Mouse (Mus musculus) kidney, embryonic 15.5 days (tissue): ENCODE results near the gene Camta1. TPM values are rescaled to one million over a fixed set of nuclear protein-coding genes. Genes with fewer than 3 reads are reported as not detected.

Experiments
- ATAC-seq: fragments of 200-750 bp; cut with Nextera tagmentation; replicated peaks from 2 replicates; pipeline ENCODE4 v1.8.0; 2017; ENCODE audit warnings: moderate TSS enrichment; ENCODE audit not compliant: low FRiP score
- H3K27ac ChIP-seq: fragments of 300-500 bp; sonication (generic); 2 replicates; pipeline ENCODE4 v1.5.1; 2015; ENCODE audit warnings: mild to moderate bottlenecking, inconsistent platforms
- H3K27me3 ChIP-seq: fragments of 300-500 bp; sonication (generic); 2 replicates; pipeline ENCODE4 v1.6.1; 2015; ENCODE audit warnings: inconsistent platforms
- H3K36me3 ChIP-seq: fragments of 300-500 bp; sonication (generic); 2 replicates; pipeline ENCODE4 v1.6.1; 2015; ENCODE audit warnings: inconsistent platforms
- H3K4me1 ChIP-seq: fragments of 300-500 bp; sonication (generic); 2 replicates; pipeline ENCODE4 v1.6.1; 2015; ENCODE audit warnings: inconsistent platforms
- H3K4me2 ChIP-seq: fragments of 300-500 bp; sonication (generic); 2 replicates; pipeline ENCODE4 v1.6.1; 2015; ENCODE audit warnings: moderate library complexity, mild to moderate bottlenecking, inconsistent platforms
- H3K4me3 ChIP-seq: fragments of 300-500 bp; sonication (generic); replicated peaks from 2 replicates; pipeline ENCODE4 v1.5.1; 2015; ENCODE audit warnings: mild to moderate bottlenecking, inconsistent platforms
- H3K9ac ChIP-seq: fragments of 300-500 bp; sonication (generic); 2 replicates; pipeline ENCODE4 v1.6.1; 2015; ENCODE audit warnings: mild to moderate bottlenecking, inconsistent platforms
- H3K9me3 ChIP-seq: fragments of 300-500 bp; sonication (generic); replicated peaks from 2 replicates; pipeline ENCODE4 v1.6.1; 2016; ENCODE audit warnings: inconsistent platforms
- WGBS: fragments of 180-500 bp; shearing (Covaris S2); methylation state at CpG from one replicate; pipeline ENCODE4 v1.1.7; 2015; ENCODE audit warnings: mixed read lengths; 5-methylcytosine and 5-hydroxymethylcytosine counted together
- polyA plus RNA-seq: library from polyadenylated mRNA; unstranded; fragments of >200 nt; fragmentation: Nextera tagmentation; extraction: Ambion mirVana; gene quantifications from 2 replicates; pipeline ENCODE4 v1.2.1, GENCODE M21; 2015

Gene Camta1
- polyA plus RNA-seq, 1 experiment from 2014 or later, result 87.9 TPM

DNA sequence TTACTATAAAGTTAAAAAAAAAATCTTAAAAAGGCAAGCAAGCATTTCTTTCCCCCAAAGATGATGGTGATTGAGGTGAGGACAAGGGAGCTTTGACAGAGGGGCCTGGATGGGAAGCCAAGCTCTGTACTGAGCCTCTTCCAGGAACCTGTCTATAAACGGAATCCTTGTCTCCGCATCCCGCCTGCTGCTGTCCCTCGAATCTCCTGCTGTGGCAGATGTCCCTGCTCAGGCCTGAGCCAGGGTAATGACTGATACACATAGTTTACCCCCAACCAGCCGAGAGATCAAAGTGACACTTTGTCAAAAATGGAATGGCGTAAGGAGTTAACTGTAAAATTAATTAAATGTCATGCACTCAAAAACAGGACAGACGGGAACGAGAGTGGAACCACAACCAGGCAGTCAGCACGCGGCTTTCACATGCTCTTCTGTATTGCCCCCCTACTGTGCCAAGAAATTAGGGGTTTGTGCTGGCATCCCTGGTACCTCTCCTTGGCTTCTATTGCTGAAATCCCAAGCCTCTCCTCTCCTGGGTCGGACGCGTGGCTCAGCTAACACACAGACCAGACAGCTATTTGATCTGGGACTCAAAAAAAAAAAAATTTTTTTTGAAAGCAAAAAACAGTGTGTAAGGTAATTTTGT, 37.0 kb upstream of the Camta1 start:
- H3K4me1 ChIP-seq, result 0 out of 2 replicates have a peak, but pooled peaks cover 2% of the 10 kb centered on the region
- H3K4me3 ChIP-seq, result no peak overlapping the region
- WGBS, result 63% methylated on average over 13 of the region's 13 CpGs
- no peaks in the 10 kb centered on the region for H3K9me3 ChIP-seq
- no peak overlapping the region for H3K4me2 ChIP-seq
- H3K36me3 ChIP-seq, result no peaks in the 10 kb centered on the region
- no peak overlapping the region for H3K9ac ChIP-seq
- ATAC-seq, result no peak
- H3K27ac ChIP-seq, result no peak overlapping the region
- H3K27me3 ChIP-seq, result no peaks in the 10 kb centered on the region

GRCm38 (mm10) chr4:151897069-151897617, 35.5 kb upstream of the Camta1 start:
- Histone ChIP-seq H3K4me1 (no peaks in the 10 kb centered on the region), H3K9ac (no peak overlapping the region), H3K4me3 (no peak overlapping the region), H3K27ac (no peak overlapping the region), H3K9me3 (no peaks in the 10 kb centered on the region), H3K4me2 (no peak overlapping the region), H3K27me3 (no peaks in the 10 kb centered on the region), H3K36me3 (no peaks in the 10 kb centered on the region)
- WGBS, result 70% methylated on average over 9 of the region's 9 CpGs
- ATAC-seq, result no peak

DNA sequence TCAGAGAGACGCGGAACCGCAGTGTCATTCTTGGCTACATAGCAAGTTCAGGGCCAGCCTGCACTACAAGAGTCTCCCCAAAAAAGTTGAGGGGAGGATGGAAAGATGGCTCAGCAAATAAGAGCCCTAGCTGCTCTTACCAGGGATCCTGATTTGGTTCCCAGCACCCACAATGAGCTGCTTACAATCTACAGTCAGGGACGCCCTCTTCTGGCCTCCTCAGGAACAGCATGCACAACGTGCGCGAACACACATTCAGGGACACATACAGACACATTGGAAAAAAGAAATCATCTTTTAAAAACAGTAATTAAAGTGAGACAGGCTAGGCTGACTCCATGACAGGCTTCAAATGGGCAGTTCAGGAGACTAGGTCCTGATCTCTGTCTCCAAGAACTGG, 33.9 kb upstream of the Camta1 start:
- no peaks in the 10 kb centered on the region for H3K36me3 ChIP-seq
- no peak for ATAC-seq
- no peak overlapping the region for H3K9ac ChIP-seq
- no peaks in the 10 kb centered on the region for H3K9me3 ChIP-seq
- 92% methylated on average over 7 of the region's 7 CpGs for WGBS
- no peak overlapping the region for H3K4me2 ChIP-seq
- no peak overlapping the region for H3K27ac ChIP-seq
- H3K4me3 ChIP-seq, result no peak overlapping the region
- H3K27me3 ChIP-seq, result no peaks in the 10 kb centered on the region
- H3K4me1 ChIP-seq, result no peaks in the 10 kb centered on the region

DNA sequence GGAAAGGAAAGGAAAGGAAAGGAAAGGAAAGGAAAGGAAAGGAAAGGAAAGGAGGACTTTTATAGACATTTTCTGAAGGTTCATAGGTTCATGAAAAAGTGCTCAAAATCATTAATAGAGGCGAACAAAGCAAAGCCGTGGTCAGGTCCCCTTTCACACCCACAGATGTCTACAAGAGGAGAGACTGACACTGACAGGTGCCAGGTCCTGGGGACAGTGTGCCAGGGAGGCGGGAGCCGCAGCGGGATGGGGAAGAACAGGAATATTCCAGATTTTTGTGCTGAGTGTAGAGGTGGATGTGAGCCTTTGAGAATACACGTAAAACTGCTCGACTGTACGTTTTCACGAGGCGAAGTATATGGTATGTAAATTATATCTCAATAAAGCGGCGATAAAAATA, 33.2 kb upstream of the Camta1 start:
- no peak overlapping the region for H3K4me3 ChIP-seq
- no peak overlapping the region for H3K4me2 ChIP-seq
- no peaks in the 10 kb centered on the region for H3K4me1 ChIP-seq
- no peak overlapping the region for H3K9ac ChIP-seq
- WGBS, result 94% methylated on average over 12 of the region's 12 CpGs
- H3K36me3 ChIP-seq, result no peaks in the 10 kb centered on the region
- H3K27ac ChIP-seq, result no peak overlapping the region
- H3K27me3 ChIP-seq, result no peaks in the 10 kb centered on the region
- ATAC-seq, result no peak
- no peaks in the 10 kb centered on the region for H3K9me3 ChIP-seq

GRCm38 (mm10) chr4:151893241-151893640, 31.6 kb upstream of the Camta1 start:
- Histone ChIP-seq H3K9ac (no peak overlapping the region), H3K27ac (no peak overlapping the region), H3K4me2 (no peak overlapping the region), H3K4me3 (no peak overlapping the region), H3K36me3 (no peaks in the 10 kb centered on the region), H3K27me3 (no peaks in the 10 kb centered on the region), H3K4me1 (no peaks in the 10 kb centered on the region), H3K9me3 (no peaks in the 10 kb centered on the region)
- ATAC-seq, result no peak
- 82% methylated on average over 6 of the region's 6 CpGs for WGBS

DNA sequence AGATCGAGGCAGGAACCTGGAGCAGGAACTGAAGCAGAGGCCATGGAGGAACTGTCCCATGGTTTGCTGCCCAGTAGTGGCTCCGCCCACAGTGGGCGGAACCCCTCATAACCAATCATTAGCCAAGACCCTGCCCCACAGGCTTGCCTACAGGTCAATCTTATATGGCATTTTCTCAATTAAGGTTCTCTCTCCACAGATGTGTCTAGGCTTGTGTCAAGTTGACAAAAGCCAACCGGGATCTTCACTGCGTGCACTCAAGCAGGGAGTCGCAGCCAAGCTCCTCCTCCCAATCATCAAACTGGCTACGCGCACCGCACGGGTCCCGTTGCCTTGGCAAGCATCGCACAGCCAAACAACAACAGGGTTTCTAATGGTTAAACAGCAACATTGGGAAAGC, 19.9 kb upstream of the Camta1 start:
- Histone ChIP-seq H3K27me3 (peaks cover 12% of the 10 kb centered on the region; the same call in 1 of the 2 replicates), H3K4me3 (no peak overlapping the region), H3K27ac (no peak overlapping the region), H3K9me3 (no peaks in the 10 kb centered on the region), H3K9ac (no peak overlapping the region), H3K4me2 (no peak overlapping the region), H3K36me3 (no peaks in the 10 kb centered on the region), H3K4me1 (peaks cover 4% of the 10 kb centered on the region; the same call in 1 of the 2 replicates)
- no peak for ATAC-seq
- WGBS, result 91% methylated on average over 12 of the region's 12 CpGs

DNA sequence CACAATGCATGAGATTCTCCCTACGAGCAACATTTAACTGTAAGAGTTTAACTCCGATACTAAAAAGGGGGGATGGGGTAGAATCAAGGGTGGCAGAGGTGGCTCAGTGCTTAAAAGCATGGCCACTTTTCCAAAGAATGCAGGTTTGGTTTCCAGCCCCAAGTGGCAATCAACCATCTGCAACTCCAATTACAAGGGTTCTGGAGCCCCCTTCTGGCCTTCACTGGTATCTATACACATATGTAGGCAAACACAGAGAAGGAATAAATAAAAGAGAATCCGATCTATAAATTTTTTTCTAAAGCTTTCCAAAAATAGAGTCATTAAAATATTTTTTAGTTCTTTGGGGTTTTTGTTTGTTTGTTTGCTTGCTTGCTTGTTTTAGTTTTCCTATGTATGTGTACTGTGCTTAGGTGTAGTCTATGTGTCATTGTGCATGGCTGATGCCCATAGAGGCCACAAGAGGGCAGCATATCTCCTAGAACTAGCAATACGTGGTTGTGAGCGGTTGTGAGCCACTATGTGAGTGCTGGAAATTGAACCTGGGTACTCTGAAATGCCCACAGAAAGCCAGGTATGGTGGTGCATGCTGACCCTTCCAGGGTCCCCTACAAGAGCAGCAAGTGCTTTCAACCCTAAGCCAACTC, 18.5 kb upstream of the Camta1 start:
- H3K4me2 ChIP-seq, result no peak overlapping the region
- no peak for ATAC-seq
- H3K9me3 ChIP-seq, result no peaks in the 10 kb centered on the region
- peaks cover 24% of the 10 kb centered on the region for H3K27me3 ChIP-seq
- H3K4me1 ChIP-seq, result peaks cover 12% of the 10 kb centered on the region
- H3K36me3 ChIP-seq, result no peaks in the 10 kb centered on the region
- H3K9ac ChIP-seq, result no peak overlapping the region
- H3K27ac ChIP-seq, result no peak overlapping the region
- no peak overlapping the region for H3K4me3 ChIP-seq
- 81% methylated on average over 5 of the region's 5 CpGs for WGBS

- H3K27me3 ChIP-seq, result peaks cover 33% of the 10 kb centered on the region
- H3K36me3 ChIP-seq, result no peaks in the 10 kb centered on the region
- no peak overlapping the region for H3K4me3 ChIP-seq
- no peak overlapping the region for H3K27ac ChIP-seq
- peaks cover 12% of the 10 kb centered on the region for H3K4me1 ChIP-seq
- no peak overlapping the region for H3K9ac ChIP-seq
- H3K4me2 ChIP-seq, result peak overlapping the region; percentile 18
- no peak for ATAC-seq
- H3K9me3 ChIP-seq, result no peaks in the 10 kb centered on the region
- 52% methylated on average over 14 of the region's 14 CpGs for WGBS
Measured at GRCm38 (mm10) chr4:151876400-151876799, 14.7 kb upstream of the Camta1 start.

DNA sequence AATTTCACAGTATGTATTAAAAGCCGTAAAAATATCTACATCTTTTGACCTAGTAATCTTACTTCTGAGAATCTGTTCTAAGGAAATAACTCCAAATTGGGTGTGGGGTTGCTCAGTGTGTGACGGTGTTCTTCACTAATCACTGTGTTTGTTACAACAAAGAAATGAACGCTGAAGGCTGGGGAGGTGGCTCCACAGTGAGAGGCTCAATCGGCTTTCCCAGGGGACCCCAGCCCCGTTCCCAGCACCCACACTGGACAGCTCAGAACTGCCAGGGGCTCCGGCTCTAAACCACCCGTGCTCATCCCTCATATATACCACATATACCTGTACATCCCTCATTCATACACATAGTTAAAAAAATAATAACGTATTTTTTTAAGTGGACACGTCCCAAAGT, 1.8 kb upstream of the Camta1 start:
- H3K4me1 ChIP-seq, result peaks cover 29% of the 10 kb centered on the region
- no peak for ATAC-seq
- peak overlapping the region; percentile 86 for H3K4me3 ChIP-seq
- 0 out of 2 replicates have a peak, but pooled peaks cover 3% of the 10 kb centered on the region for H3K27me3 ChIP-seq
- WGBS, result 59% methylated on average over 9 of the region's 9 CpGs
- no peaks in the 10 kb centered on the region for H3K9me3 ChIP-seq
- H3K9ac ChIP-seq, result no peak overlapping the region
- no peak overlapping the region for H3K27ac ChIP-seq
- H3K4me2 ChIP-seq, result peak overlapping the region; percentile 94
- H3K36me3 ChIP-seq, result no peaks in the 10 kb centered on the region

DNA sequence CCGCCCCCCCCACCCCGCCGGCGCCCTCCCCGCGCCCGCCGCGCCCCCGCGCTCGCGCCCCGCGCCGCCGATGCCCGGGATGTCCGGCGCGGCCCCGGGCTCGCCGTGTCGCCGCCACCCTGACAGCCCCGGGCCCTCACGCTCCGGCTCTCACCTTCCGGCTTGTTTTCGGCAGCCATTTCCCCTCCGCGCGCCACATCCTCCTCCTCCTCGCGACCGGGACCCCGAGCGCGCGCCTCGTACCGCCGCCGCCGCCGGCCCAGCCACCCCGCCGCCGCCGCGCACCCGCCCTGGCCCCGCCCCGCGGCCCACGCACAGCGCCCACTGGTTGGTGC, 238 bp downstream of the Camta1 start:
- no peaks in the 10 kb centered on the region for H3K9me3 ChIP-seq
- peak overlapping the region; percentile 86 for H3K4me2 ChIP-seq
- no peaks in the 10 kb centered on the region for H3K27me3 ChIP-seq
- peak overlapping the region; percentile 79 for H3K9ac ChIP-seq
- peak; percentile 5; the same call in 1 of the 2 replicates for ATAC-seq
- WGBS, result under 1% methylated on average over 39 of the region's 58 CpGs
- H3K4me3 ChIP-seq, result peak overlapping the region; percentile 86
- no peaks in the 10 kb centered on the region for H3K36me3 ChIP-seq
- H3K27ac ChIP-seq, result peak overlapping the region; percentile 78
- peaks cover 29% of the 10 kb centered on the region for H3K4me1 ChIP-seq

DNA sequence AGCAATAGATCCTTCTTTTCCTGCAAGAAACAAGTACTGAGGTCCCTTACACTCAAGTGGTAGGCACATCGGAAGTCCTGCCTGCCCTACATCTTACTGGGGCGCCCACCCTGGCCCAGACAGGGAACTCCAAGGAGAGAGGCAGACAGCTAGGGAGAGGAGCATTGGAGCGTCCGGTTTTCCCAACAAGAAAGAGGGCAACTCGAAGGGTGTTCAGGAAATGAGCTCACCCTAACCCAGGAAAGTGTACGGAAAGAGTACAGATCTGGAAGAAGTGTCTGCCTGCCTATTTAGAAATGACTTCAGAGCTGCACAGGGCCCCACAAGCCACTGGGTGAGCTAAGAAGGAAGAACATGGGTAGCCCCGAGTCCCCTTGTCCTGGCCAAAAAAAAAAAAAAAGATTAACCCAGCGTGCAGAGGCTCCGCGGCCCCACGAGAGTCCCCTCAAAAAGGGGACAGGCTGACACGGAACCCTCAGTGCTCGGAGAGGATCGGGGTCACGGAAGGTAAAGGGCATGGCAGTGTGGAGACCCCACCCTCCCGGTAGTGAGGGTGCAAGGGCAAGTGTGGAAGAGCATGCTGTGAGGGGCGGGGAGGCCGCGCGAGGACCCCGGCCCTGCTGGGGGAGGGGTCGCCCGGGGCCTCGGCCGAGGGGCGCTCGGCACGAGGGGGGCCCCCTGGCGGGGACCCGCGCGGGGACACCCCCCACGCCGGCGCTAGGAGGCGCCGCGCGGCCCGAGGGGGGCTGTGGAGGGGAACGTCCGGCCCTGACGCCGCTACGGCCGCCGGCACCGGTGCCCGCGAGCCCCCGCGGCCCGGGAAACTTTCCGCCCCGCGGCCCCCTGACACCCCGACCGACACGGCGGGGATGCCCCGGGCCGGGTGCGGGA, 990 bp downstream of the Camta1 start:
- no peaks in the 10 kb centered on the region for H3K9me3 ChIP-seq
- 2% methylated on average over 37 of the region's 63 CpGs for WGBS
- H3K9ac ChIP-seq, result peak overlapping the region; percentile 79
- H3K4me1 ChIP-seq, result peaks cover 29% of the 10 kb centered on the region
- ATAC-seq, result no peak
- H3K4me2 ChIP-seq, result peak overlapping the region; percentile 86
- H3K27ac ChIP-seq, result peak overlapping the region; percentile 78
- H3K4me3 ChIP-seq, result peak overlapping the region; percentile 86
- no peaks in the 10 kb centered on the region for H3K36me3 ChIP-seq
- no peaks in the 10 kb centered on the region for H3K27me3 ChIP-seq

- no peak overlapping the region for H3K9ac ChIP-seq
- H3K27me3 ChIP-seq, result no peaks in the 10 kb centered on the region
- H3K36me3 ChIP-seq, result no peaks in the 10 kb centered on the region
- no peak for ATAC-seq
- H3K9me3 ChIP-seq, result no peaks in the 10 kb centered on the region
- H3K4me3 ChIP-seq, result no peak overlapping the region
- H3K27ac ChIP-seq, result no peak overlapping the region
- H3K4me2 ChIP-seq, result peak overlapping the region; percentile 14; the same call in 1 of the 2 replicates
- 75% methylated on average over 7 of the region's 7 CpGs for WGBS
- peaks cover 29% of the 10 kb centered on the region for H3K4me1 ChIP-seq
Measured at GRCm38 (mm10) chr4:151859275-151859674, 2.4 kb downstream of the Camta1 start.
